Mouse (Mus musculus) gastrocnemius, adult 18-20 months (tissue): Measurements from ENCODE around the gene Slk. TPM values are rescaled to one million over a fixed set of nuclear protein-coding genes. Genes with fewer than 3 reads are reported as not detected.
"Not testable (repeated sequence)": the region's sequence is repeated elsewhere in the genome, so short reads cannot be mapped to it uniquely, and the experiment has no call there.

Source experiments
- DNase-seq: peaks from one replicate; pipeline ENCODE4 v3.0.0; 2021; ENCODE audit warnings: low spot score
- total RNA-seq, 2 experiments: library from RNA; stranded (reverse); gene quantifications; 2 replicates each; pipeline ENCODE4 v1.2.3; 2021

Slk gene
- total RNA-seq, 2 experiments from 2014 or later = 27.2 to 35.6 TPM

GRCm38 (mm10) chr19:47565994-47566393 is 13.5 kb upstream of the Slk start:
- no peak for DNase-seq

DNA sequence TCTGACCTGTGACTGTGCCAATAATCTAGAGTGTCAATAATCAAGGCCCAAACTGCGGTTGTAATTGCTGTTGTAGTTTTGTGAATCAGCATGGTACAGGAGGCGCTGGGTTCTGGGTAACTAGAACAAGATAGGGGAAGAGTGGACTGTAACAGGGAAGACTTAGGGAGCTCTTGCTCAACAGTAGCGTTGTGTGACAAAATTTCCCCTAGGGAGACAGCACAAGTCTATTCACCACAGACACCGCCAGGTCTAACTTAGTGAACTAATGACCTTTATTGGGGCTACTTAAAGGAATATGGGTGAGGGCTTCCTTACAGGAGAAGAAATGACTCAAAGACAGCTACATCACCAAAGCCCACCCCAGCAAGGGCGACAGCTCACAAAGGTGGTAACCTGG is 9.4 kb upstream of the Slk start:
- no peak for DNase-seq

- not testable (repeated sequence) for DNase-seq
Measured at GRCm38 (mm10) chr19:47571981-47572380, 7.5 kb upstream of the Slk start.

- DNase-seq = no peak
Measured at GRCm38 (mm10) chr19:47573718-47574117, 5.8 kb upstream of the Slk start.

GRCm38 (mm10) chr19:47578581-47579224 is 775 bp upstream of the Slk start:
- no peak for DNase-seq

GRCm38 (mm10) chr19:47579788-47580631 is 532 bp downstream of the Slk start:
- DNase-seq = peak; percentile 17

DNA sequence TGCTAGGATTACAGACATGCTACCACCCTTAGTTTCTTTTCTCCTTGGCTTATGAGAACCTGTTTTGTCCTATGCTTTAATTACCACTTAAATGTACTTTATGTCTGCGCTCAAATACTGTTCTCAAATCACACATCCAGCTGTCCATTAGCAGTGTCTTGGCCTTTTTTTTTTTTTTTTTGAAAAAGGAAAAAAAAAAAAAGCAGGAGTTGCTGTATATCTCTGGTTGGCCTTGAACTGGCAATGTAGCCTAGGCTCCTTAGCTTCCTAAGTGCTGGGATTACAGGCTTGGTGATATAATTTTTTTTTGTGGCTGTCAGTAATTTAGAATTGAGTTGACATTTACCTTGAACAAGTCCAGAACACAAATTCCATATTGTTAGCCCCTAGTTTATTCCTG is 6.3 kb downstream of the Slk start:
- DNase-seq = no peak

DNA sequence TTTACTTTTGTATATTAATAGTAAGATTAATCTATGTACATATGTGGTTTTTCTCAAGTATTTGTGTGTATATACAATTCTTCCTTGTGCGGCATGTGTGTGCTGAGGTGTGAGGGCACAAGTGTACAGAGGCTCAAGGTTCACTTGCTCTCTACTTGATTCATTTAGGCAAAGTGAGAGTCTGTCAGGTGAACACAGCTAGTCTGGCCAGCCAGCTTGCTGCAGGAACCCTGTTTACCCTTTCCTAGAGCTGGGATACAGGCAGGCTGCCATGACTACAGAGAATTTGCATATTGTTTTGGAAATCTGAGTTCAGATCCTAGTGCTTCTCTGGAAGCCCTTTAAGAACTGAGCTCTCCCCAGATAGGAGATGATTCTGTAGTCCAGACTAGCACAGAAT is 7.5 kb downstream of the Slk start:
- DNase-seq = no peak

- DNase-seq = no peak
Measured at GRCm38 (mm10) chr19:47608513-47608912, 29.0 kb downstream of the Slk start.

GRCm38 (mm10) chr19:47613442-47613841 is 34.0 kb downstream of the Slk start:
- no peak for DNase-seq

DNA sequence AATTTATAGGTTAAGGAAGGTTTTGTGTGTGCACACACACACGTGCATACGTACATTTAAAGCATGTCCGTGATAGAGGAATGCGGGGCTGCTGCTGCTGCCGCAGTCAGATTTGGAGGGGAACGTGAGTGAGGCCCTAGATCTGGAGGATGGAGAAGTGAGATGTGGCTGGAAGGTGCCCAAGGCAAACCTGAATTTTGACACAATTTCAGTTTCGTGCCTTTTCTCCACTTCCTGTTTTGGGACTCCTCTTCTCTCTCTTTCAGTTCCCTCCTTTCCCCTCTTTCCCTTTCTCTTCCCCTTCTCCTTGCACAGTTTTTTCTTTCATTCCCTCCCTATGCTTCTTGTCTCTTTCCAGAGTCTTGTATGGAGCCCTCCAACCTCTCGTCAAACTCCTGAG is 42.0 kb downstream of the Slk start:
- no peak for DNase-seq

- no peak for DNase-seq
Measured at GRCm38 (mm10) chr19:47624940-47625711, 45.6 kb downstream of the Slk start.

- DNase-seq = no peak
Measured at GRCm38 (mm10) chr19:47627450-47627849, 48.0 kb downstream of the Slk start.

GRCm38 (mm10) chr19:47629068-47629467 is 49.6 kb downstream of the Slk start:
- no peak for DNase-seq

DNA sequence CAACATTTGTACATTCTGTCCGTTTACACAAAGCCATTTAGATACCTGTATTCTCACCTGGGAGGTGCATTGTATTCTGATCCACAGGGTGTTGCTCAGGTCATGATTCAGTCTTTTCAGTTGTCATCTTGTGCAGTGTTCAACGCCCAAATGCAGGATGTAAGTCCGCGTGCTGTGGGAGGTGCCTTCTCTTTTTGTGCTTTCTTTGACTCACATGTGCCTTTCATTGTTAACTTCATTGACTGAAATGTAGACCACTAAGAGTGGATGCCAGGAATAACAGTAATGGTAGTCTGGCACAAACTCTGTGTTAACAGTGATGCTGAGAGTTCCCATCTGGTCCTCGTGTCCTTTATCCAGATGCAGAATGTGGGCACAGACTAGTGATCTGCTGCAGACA is 50.9 kb downstream of the Slk start:
- no peak for DNase-seq

GRCm38 (mm10) chr19:47631799-47632198 is 52.3 kb downstream of the Slk start:
- no peak for DNase-seq

GRCm38 (mm10) chr19:47635380-47635779 is 55.9 kb downstream of the Slk start:
- DNase-seq = no peak

DNA sequence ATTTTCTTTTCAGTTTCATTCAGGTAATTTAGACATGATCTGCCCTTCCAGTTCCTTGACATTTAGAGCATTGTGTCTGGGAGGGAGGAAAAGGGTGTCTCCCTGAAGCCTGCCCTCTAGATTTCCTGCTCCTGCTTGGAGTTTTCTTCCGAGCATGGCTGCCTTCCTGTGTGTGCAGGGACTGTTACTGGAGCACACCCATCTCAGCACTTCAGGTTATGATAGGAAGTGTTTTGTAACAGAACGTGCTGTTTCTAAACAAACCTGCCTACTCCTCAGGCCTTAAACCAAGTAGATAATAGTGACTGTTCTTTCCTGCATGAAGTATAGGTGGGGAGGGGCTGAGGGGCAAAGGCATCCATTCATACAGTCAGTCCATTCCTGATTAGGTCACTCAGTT is 64.4 kb downstream of the Slk start:
- DNase-seq = no peak

DNA sequence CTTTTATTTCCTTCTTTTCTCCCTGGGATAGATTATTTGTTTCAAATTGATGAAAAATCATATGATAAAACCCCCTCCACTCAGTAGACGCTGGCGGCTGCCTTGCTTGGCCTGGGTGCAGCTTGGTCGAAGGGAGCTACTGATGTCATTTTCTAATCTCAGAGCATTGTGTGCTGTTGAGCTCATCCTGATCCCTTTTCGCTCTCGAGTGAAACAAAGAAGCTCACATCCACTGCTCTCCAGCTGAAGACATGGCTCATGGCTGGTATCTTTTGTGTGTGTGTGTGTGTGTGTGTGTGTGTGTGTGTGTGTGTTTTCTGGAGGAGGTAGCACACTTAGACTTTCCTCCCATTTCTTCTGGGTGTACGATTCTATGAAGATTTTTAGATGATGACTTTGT is 66.1 kb downstream of the Slk start:
- no peak for DNase-seq

- DNase-seq = no peak
Measured at GRCm38 (mm10) chr19:47646508-47647120, 67.1 kb downstream of the Slk start.

- no peak for DNase-seq
Measured at GRCm38 (mm10) chr19:47649071-47649470, 69.6 kb downstream of the Slk start.
